Mouse (Mus musculus): ENCODE data around the gene Gpr34. TPM values are rescaled to one million over a fixed set of nuclear protein-coding genes. Genes with fewer than 3 reads are reported as not detected.

Gpr34 gene
- polyA plus RNA-seq, 1 experiment = 0.43 TPM

GRCm38 (mm10) chrX:13659201-13659890, 27.5 kb downstream of the Gpr34 start:
- H3K36me3 ChIP-seq (ENCODE audit: control insufficient read depth, insufficient read depth, low read length) = no peaks in the 10 kb centered on the region
- no peak for TF ChIP-seq POLR2A (IDR thresholded peaks at IDR 0.05; ENCODE audit: control insufficient read depth, extremely low read depth, insufficient read depth, low read length, poor library complexity)
- no peaks in the 10 kb centered on the region for H3K27me3 ChIP-seq (ENCODE audit: control insufficient read depth, insufficient read depth, low read length)
- H3K4me1 ChIP-seq (replicated peaks; ENCODE audit: control insufficient read depth, insufficient read depth, low read length) = no peaks in the 10 kb centered on the region
- DNase-seq = no peak
- WGBS = 37% methylated on average over 4 of the region's 4 CpGs
- no peak overlapping the region for H3K27ac ChIP-seq (ENCODE audit: control insufficient read depth, insufficient read depth, low read length)
- H3K4me3 ChIP-seq (ENCODE audit: control insufficient read depth, insufficient read depth, low read length) = no peak overlapping the region

GRCm38 (mm10) chrX:13661063-13661462, 29.2 kb downstream of the Gpr34 start, which contains the start of gene Gpr82:
Gene Gpr82, plus strand, starts transcription at chrX:13661363.
- no peaks in the 10 kb centered on the region for H3K4me1 ChIP-seq (replicated peaks; ENCODE audit: control insufficient read depth, insufficient read depth, low read length)
- H3K27me3 ChIP-seq (ENCODE audit: control insufficient read depth, insufficient read depth, low read length) = no peaks in the 10 kb centered on the region
- WGBS = 99% methylated on average over 5 of the region's 5 CpGs
- no peak within 1 kb of the TSS for H3K4me3 ChIP-seq (ENCODE audit: control insufficient read depth, insufficient read depth, low read length)
- H3K36me3 ChIP-seq (ENCODE audit: control insufficient read depth, insufficient read depth, low read length) = no peaks in the 10 kb centered on the region
- no peak within 1 kb of the TSS for H3K27ac ChIP-seq (ENCODE audit: control insufficient read depth, insufficient read depth, low read length)
- DNase-seq = no peak
- TF ChIP-seq POLR2A (IDR thresholded peaks at IDR 0.05; ENCODE audit: control insufficient read depth, extremely low read depth, insufficient read depth, low read length, poor library complexity) (no peak), CTCF (IDR thresholded peaks at IDR 0.05; ENCODE audit: borderline replicate concordance, control insufficient read depth, extremely low read depth, insufficient read depth, low read length, poor library complexity) (no peak)

- Histone ChIP-seq H3K36me3 (ENCODE audit: control insufficient read depth, insufficient read depth, low read length) (no peaks in the 10 kb centered on the region), H3K4me3 (ENCODE audit: control insufficient read depth, insufficient read depth, low read length) (no peak overlapping the region), H3K27me3 (ENCODE audit: control insufficient read depth, insufficient read depth, low read length) (no peaks in the 10 kb centered on the region), H3K4me1 (replicated peaks; ENCODE audit: control insufficient read depth, insufficient read depth, low read length) (no peaks in the 10 kb centered on the region), H3K27ac (ENCODE audit: control insufficient read depth, insufficient read depth, low read length) (no peak overlapping the region)
- 5% methylated on average over 5 of the region's 5 CpGs for WGBS
- no peak for TF ChIP-seq CTCF (IDR thresholded peaks at IDR 0.05; ENCODE audit: borderline replicate concordance, control insufficient read depth, extremely low read depth, insufficient read depth, low read length, poor library complexity)
- no peak for DNase-seq
Observed at GRCm38 (mm10) chrX:13668867-13669266, 37.0 kb downstream of the Gpr34 start.

GRCm38 (mm10) chrX:13670342-13670741, 38.5 kb downstream of the Gpr34 start:
- H3K27me3 ChIP-seq (ENCODE audit: control insufficient read depth, insufficient read depth, low read length) = no peaks in the 10 kb centered on the region
- H3K4me3 ChIP-seq (ENCODE audit: control insufficient read depth, insufficient read depth, low read length) = no peak overlapping the region
- no peaks in the 10 kb centered on the region for H3K4me1 ChIP-seq (replicated peaks; ENCODE audit: control insufficient read depth, insufficient read depth, low read length)
- TF ChIP-seq CTCF (IDR thresholded peaks at IDR 0.05; ENCODE audit: borderline replicate concordance, control insufficient read depth, extremely low read depth, insufficient read depth, low read length, poor library complexity) = no peak
- no peak for TF ChIP-seq POLR2A (IDR thresholded peaks at IDR 0.05; ENCODE audit: control insufficient read depth, extremely low read depth, insufficient read depth, low read length, poor library complexity)
- no peak overlapping the region for H3K27ac ChIP-seq (ENCODE audit: control insufficient read depth, insufficient read depth, low read length)
- no peak for DNase-seq
- no peaks in the 10 kb centered on the region for H3K36me3 ChIP-seq (ENCODE audit: control insufficient read depth, insufficient read depth, low read length)
- WGBS = 60% methylated on average over 3 of the region's 3 CpGs

GRCm38 (mm10) chrX:13673001-13673400, 41.1 kb downstream of the Gpr34 start:
- Histone ChIP-seq H3K36me3 (ENCODE audit: control insufficient read depth, insufficient read depth, low read length) (no peaks in the 10 kb centered on the region), H3K27ac (ENCODE audit: control insufficient read depth, insufficient read depth, low read length) (no peak overlapping the region), H3K27me3 (ENCODE audit: control insufficient read depth, insufficient read depth, low read length) (no peaks in the 10 kb centered on the region), H3K4me3 (ENCODE audit: control insufficient read depth, insufficient read depth, low read length) (no peak overlapping the region), H3K4me1 (replicated peaks; ENCODE audit: control insufficient read depth, insufficient read depth, low read length) (no peaks in the 10 kb centered on the region)
- TF ChIP-seq CTCF (IDR thresholded peaks at IDR 0.05; ENCODE audit: borderline replicate concordance, control insufficient read depth, extremely low read depth, insufficient read depth, low read length, poor library complexity) = no peak
- no peak for TF ChIP-seq POLR2A (IDR thresholded peaks at IDR 0.05; ENCODE audit: control insufficient read depth, extremely low read depth, insufficient read depth, low read length, poor library complexity)
- DNase-seq = no peak
- WGBS = 91% methylated on average over 3 of the region's 3 CpGs

- no peak overlapping the region for H3K4me3 ChIP-seq (ENCODE audit: control insufficient read depth, insufficient read depth, low read length)
- no peaks in the 10 kb centered on the region for H3K36me3 ChIP-seq (ENCODE audit: control insufficient read depth, insufficient read depth, low read length)
- no peak overlapping the region for H3K27ac ChIP-seq (ENCODE audit: control insufficient read depth, insufficient read depth, low read length)
- WGBS = 96% methylated on average over 3 of the region's 3 CpGs
- no peak for TF ChIP-seq CTCF (IDR thresholded peaks at IDR 0.05; ENCODE audit: borderline replicate concordance, control insufficient read depth, extremely low read depth, insufficient read depth, low read length, poor library complexity)
- TF ChIP-seq POLR2A (IDR thresholded peaks at IDR 0.05; ENCODE audit: control insufficient read depth, extremely low read depth, insufficient read depth, low read length, poor library complexity) = no peak
- no peaks in the 10 kb centered on the region for H3K27me3 ChIP-seq (ENCODE audit: control insufficient read depth, insufficient read depth, low read length)
- no peaks in the 10 kb centered on the region for H3K4me1 ChIP-seq (replicated peaks; ENCODE audit: control insufficient read depth, insufficient read depth, low read length)
- DNase-seq = no peak
Observed at GRCm38 (mm10) chrX:13681748-13682147, 49.9 kb downstream of the Gpr34 start.

GRCm38 (mm10) chrX:13686589-13686988, 54.7 kb downstream of the Gpr34 start:
- no peak for DNase-seq
- 89% methylated on average over 1 of the region's 1 CpGs for WGBS

More at GRCm38 (mm10) chrX:13686589-13686988, 54.7 kb downstream of the Gpr34 start:
- TF ChIP-seq CTCF (IDR thresholded peaks at IDR 0.05; ENCODE audit: borderline replicate concordance, control insufficient read depth, extremely low read depth, insufficient read depth, low read length, poor library complexity) = no peak
- no peak for TF ChIP-seq POLR2A (IDR thresholded peaks at IDR 0.05; ENCODE audit: control insufficient read depth, extremely low read depth, insufficient read depth, low read length, poor library complexity)
- Histone ChIP-seq H3K27ac (ENCODE audit: control insufficient read depth, insufficient read depth, low read length) (no peak overlapping the region), H3K4me1 (replicated peaks; ENCODE audit: control insufficient read depth, insufficient read depth, low read length) (no peaks in the 10 kb centered on the region), H3K4me3 (ENCODE audit: control insufficient read depth, insufficient read depth, low read length) (no peak overlapping the region), H3K36me3 (ENCODE audit: control insufficient read depth, insufficient read depth, low read length) (no peaks in the 10 kb centered on the region), H3K27me3 (ENCODE audit: control insufficient read depth, insufficient read depth, low read length) (no peaks in the 10 kb centered on the region)

Measured in thymus, adult 2 months (tissue).